Mouse (Mus musculus): ENCODE measurements around the gene Igsf11. TPM values are rescaled to one million over a fixed set of nuclear protein-coding genes. Genes with fewer than 3 reads are reported as not detected.

Gene Igsf11
- polyA plus RNA-seq (2015; fragmentation: Nextera tagmentation; extraction: Ambion mirVana): 2.8 and 3.2 TPM in 2 replicates

DNA sequence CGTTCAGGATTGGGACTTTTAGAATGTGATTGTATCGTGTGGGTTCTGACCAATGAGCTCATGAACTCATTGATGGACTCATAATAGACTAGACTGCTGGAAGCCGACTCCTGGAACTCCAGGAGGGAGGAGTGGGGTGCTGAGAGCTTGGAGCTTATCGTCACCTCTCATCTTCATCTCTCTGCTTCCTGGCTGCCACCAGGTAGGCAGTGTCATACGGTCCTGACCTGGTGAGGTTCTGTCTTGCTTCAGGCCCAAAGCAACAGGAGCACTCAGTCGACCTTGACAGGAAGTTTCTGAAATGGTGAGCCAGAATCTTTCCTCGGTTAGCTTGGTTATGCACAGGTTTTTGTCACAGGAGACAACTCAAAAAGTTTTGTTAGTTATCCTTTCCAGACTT is at the start of gene Igsf11:
TSS of gene Igsf11 (plus strand) at position 301 of the 400 bp plus-strand sequence.
- WGBS: 82% methylated on average over 7 of the region's 7 CpGs
- ATAC-seq: no peak
- no peak within 1 kb of the TSS for H3K27ac ChIP-seq (ENCODE audit: low read length)

DNA sequence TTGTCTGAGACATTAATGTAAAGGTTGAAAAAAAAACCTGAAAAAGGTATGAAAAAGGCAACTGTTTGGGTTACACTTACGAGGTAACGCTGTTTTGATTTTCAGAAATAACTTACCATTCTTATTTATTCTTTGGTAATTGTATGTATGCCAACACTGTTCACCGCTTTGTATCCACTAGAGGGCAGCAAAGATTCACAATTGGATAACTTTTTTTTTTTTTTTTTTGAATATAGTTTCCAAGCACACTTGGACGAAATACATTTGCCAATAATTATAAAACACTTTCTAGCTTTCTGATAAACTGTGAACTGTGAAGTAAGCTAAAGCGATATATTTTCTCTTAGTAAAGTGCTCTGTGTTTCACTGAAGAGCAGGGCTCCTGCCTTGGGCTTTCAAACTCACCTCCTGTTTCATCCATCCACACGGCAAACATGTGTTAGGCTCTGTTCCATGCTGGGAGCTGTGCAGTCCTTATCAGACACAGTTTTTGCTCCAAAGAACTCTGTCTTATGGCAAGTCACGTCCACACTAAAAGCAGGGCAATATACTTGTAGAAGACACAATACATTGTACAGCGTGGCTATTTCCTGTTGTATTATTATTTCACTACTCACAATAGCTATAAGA is 34.2 kb upstream of the Igsf11 start:
- no peak for ATAC-seq

More for the DNA sequence above, at the start of gene Igsf11:
- H3K9me3 ChIP-seq (ENCODE audit: control insufficient read depth, low read length): no peaks in the 10 kb centered on the region
- no peaks in the 10 kb centered on the region for H3K27me3 ChIP-seq (replicated peaks; ENCODE audit: control insufficient read depth, insufficient read depth, low read length)
- H3K4me3 ChIP-seq (replicated peaks; ENCODE audit: low read length): no peak within 1 kb of the TSS
- no peak within 1 kb of the TSS for H3K4me2 ChIP-seq (ENCODE audit: low read length)
- no peaks in the 10 kb centered on the region for H3K4me1 ChIP-seq (replicated peaks; ENCODE audit: control insufficient read depth, insufficient read depth, low read length)
- no peaks in the 10 kb centered on the region for H3K36me3 ChIP-seq (ENCODE audit: control insufficient read depth, insufficient read depth)
- no peak within 1 kb of the TSS for H3K9ac ChIP-seq (replicated peaks; ENCODE audit: low read depth, low read length)

DNA sequence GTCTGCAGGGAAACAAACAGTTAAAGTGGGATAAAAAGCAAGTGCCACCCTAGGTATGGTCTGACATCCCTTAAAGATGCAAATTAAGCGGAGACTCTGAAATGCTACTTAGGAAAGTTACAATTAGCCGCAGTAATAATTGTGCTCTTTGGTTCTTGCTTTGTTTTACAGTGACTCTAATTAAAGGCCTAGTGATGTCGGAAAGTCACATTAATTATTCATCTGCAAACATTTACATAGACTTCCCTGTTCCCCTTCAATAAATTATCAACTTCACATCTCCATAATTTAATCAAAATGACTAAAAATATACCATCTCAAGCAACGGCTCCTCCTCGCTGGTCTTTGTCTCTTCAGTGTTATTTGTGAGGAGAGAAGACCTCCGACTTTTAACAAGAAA is 31.9 kb upstream of the Igsf11 start:
- Histone ChIP-seq H3K9me3 (ENCODE audit: control insufficient read depth, low read length) (no peaks in the 10 kb centered on the region), H3K4me3 (replicated peaks; ENCODE audit: low read length) (no peak overlapping the region), H3K27me3 (replicated peaks; ENCODE audit: control insufficient read depth, insufficient read depth, low read length) (no peaks in the 10 kb centered on the region), H3K27ac (ENCODE audit: low read length) (no peak overlapping the region), H3K4me1 (replicated peaks; ENCODE audit: control insufficient read depth, insufficient read depth, low read length) (peaks cover 4% of the 10 kb centered on the region), H3K9ac (replicated peaks; ENCODE audit: low read depth, low read length) (no peak overlapping the region), H3K4me2 (ENCODE audit: low read length) (no peak overlapping the region), H3K36me3 (ENCODE audit: control insufficient read depth, insufficient read depth) (no peaks in the 10 kb centered on the region)
- 29% methylated on average over 6 of the region's 6 CpGs for WGBS
- peak; percentile 71 for ATAC-seq

More for the DNA sequence above, 34.2 kb upstream of the Igsf11 start:
- Histone ChIP-seq H3K4me3 (replicated peaks; ENCODE audit: low read length) (no peak overlapping the region), H3K4me2 (ENCODE audit: low read length) (no peak overlapping the region; the same call in 1 of the 2 replicates), H3K27ac (ENCODE audit: low read length) (no peak overlapping the region), H3K36me3 (ENCODE audit: control insufficient read depth, insufficient read depth) (no peaks in the 10 kb centered on the region), H3K9ac (replicated peaks; ENCODE audit: low read depth, low read length) (no peak overlapping the region), H3K27me3 (replicated peaks; ENCODE audit: control insufficient read depth, insufficient read depth, low read length) (no peaks in the 10 kb centered on the region), H3K4me1 (replicated peaks; ENCODE audit: control insufficient read depth, insufficient read depth, low read length) (peaks cover 4% of the 10 kb centered on the region), H3K9me3 (ENCODE audit: control insufficient read depth, low read length) (no peaks in the 10 kb centered on the region)
- 28% methylated on average over 8 of the region's 8 CpGs for WGBS

DNA sequence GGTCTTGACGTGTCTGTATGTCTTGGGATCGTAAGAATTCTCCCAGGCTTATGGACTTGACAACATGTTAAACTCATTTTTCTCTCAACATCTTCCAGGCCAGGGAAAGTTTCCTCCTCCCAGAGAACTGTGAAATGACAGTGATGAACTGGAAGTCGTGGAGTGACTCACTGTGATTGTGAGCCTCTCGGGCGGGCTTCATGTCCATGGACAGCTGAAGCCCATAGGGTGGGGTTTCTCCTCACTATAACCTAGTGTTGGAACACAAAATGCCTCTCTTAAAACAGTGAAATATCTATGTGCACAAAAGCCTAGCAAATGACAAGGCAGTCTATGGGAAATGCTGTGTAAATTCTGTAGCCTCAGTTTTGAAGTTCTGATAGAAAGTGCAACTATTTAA is 28.1 kb upstream of the Igsf11 start:
- H3K4me1 ChIP-seq (replicated peaks; ENCODE audit: control insufficient read depth, insufficient read depth, low read length): no peaks in the 10 kb centered on the region
- WGBS: 92% methylated on average over 5 of the region's 5 CpGs
- no peak overlapping the region for H3K4me3 ChIP-seq (replicated peaks; ENCODE audit: low read length)
- no peak overlapping the region for H3K27ac ChIP-seq (ENCODE audit: low read length)
- no peaks in the 10 kb centered on the region for H3K27me3 ChIP-seq (replicated peaks; ENCODE audit: control insufficient read depth, insufficient read depth, low read length)
- no peak overlapping the region for H3K9ac ChIP-seq (replicated peaks; ENCODE audit: low read depth, low read length)
- H3K9me3 ChIP-seq (ENCODE audit: control insufficient read depth, low read length): no peaks in the 10 kb centered on the region
- no peak overlapping the region for H3K4me2 ChIP-seq (ENCODE audit: low read length)
- no peaks in the 10 kb centered on the region for H3K36me3 ChIP-seq (ENCODE audit: control insufficient read depth, insufficient read depth)
- no peak for ATAC-seq

DNA sequence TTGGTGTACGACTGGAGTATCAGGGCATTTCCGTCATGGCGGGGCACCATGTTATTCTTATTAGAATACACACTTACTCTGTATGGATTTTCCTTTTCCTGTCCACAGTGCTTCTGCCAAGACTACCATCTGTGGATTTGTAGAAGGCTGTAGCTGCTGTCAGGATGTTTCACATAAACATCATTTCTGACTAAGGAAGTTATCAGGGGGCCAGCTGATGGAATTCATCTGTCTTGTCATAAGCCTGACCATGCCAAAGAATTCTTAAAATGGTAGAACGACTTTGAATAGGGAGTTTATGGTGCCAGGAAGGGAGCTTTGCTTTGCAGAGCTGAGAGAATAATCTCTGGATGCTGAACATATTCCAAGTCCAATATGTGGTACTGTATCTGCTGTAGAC is 19.2 kb upstream of the Igsf11 start:
- H3K4me3 ChIP-seq (replicated peaks; ENCODE audit: low read length): no peak overlapping the region
- H3K4me2 ChIP-seq (ENCODE audit: low read length): no peak overlapping the region
- no peaks in the 10 kb centered on the region for H3K36me3 ChIP-seq (ENCODE audit: control insufficient read depth, insufficient read depth)
- H3K27ac ChIP-seq (ENCODE audit: low read length): no peak overlapping the region
- no peaks in the 10 kb centered on the region for H3K9me3 ChIP-seq (ENCODE audit: control insufficient read depth, low read length)
- 76% methylated on average over 4 of the region's 4 CpGs for WGBS
- H3K9ac ChIP-seq (replicated peaks; ENCODE audit: low read depth, low read length): no peak overlapping the region
- no peaks in the 10 kb centered on the region for H3K27me3 ChIP-seq (replicated peaks; ENCODE audit: control insufficient read depth, insufficient read depth, low read length)
- H3K4me1 ChIP-seq (replicated peaks; ENCODE audit: control insufficient read depth, insufficient read depth, low read length): no peaks in the 10 kb centered on the region
- ATAC-seq: no peak

DNA sequence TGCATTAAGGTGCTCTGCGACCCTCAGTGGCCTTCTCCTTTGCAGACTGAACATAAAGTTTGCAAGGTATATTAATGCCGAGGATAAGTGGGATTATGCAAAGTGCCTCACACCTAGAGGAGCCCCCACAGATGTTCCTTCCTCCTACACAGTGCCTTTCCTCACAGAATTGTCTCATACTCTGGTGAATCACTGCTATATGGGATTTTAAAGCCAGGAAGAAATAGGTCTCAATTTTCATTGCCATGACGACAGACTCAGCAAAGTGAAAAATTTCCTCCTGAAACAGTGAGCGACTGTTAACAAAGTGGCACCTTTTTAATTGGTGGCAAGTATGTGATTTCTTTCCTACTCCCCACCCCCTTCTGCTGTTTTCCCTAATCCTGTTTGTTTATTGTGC is 18.0 kb upstream of the Igsf11 start:
- 24% methylated on average over 4 of the region's 4 CpGs for WGBS
- peak; percentile 74 for ATAC-seq
- no peaks in the 10 kb centered on the region for H3K27me3 ChIP-seq (replicated peaks; ENCODE audit: control insufficient read depth, insufficient read depth, low read length)

DNA sequence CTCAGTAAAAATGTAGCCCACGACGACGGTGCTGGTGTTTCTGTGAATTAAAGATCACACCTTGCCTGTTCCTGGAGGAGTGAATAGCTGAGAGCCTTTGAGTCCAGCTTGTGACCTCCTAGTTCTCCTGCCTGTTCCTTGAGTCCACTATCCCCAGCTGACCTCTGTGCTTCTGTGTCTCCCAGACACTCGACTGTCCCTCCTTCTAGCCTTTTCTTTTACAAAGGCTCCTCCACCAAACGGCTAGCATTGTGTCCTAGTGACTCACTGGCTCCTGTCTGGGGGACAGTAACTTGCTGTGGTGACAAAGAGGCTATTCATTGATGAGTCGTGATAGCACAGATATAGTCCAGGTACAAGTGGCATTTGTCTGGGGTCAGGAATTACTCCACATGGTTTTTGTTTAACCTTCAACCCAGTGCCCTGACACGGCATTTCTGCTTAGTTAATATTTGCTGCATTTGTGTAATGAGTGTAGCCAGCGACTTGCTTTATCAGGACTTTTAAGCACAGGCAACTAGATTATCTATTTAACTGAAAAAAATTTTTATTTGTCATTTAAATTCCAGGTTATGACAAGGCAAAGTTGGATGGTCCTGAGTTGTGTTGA is 6.5 kb downstream of the Igsf11 start:
- 0 out of 2 replicates have a peak, but pooled peaks cover 2% of the 10 kb centered on the region for H3K4me1 ChIP-seq (replicated peaks; ENCODE audit: control insufficient read depth, insufficient read depth, low read length)
- no peak for ATAC-seq
- H3K36me3 ChIP-seq (ENCODE audit: control insufficient read depth, insufficient read depth): no peaks in the 10 kb centered on the region
- H3K4me3 ChIP-seq (replicated peaks; ENCODE audit: low read length): no peak overlapping the region
- H3K4me2 ChIP-seq (ENCODE audit: low read length): no peak overlapping the region
- H3K27me3 ChIP-seq (replicated peaks; ENCODE audit: control insufficient read depth, insufficient read depth, low read length): 0 out of 2 replicates have a peak, but pooled peaks cover 4% of the 10 kb centered on the region
- 51% methylated on average over 8 of the region's 8 CpGs for WGBS
- no peaks in the 10 kb centered on the region for H3K9me3 ChIP-seq (ENCODE audit: control insufficient read depth, low read length)
- no peak overlapping the region for H3K27ac ChIP-seq (ENCODE audit: low read length)
- H3K9ac ChIP-seq (replicated peaks; ENCODE audit: low read depth, low read length): no peak overlapping the region

More for the DNA sequence above, 18.0 kb upstream of the Igsf11 start:
- H3K9me3 ChIP-seq (ENCODE audit: control insufficient read depth, low read length): no peaks in the 10 kb centered on the region
- H3K36me3 ChIP-seq (ENCODE audit: control insufficient read depth, insufficient read depth): no peaks in the 10 kb centered on the region
- no peaks in the 10 kb centered on the region for H3K4me1 ChIP-seq (replicated peaks; ENCODE audit: control insufficient read depth, insufficient read depth, low read length)
- H3K9ac ChIP-seq (replicated peaks; ENCODE audit: low read depth, low read length): no peak overlapping the region
- H3K27ac ChIP-seq (ENCODE audit: low read length): no peak overlapping the region
- no peak overlapping the region for H3K4me2 ChIP-seq (ENCODE audit: low read length)
- no peak overlapping the region for H3K4me3 ChIP-seq (replicated peaks; ENCODE audit: low read length)

DNA sequence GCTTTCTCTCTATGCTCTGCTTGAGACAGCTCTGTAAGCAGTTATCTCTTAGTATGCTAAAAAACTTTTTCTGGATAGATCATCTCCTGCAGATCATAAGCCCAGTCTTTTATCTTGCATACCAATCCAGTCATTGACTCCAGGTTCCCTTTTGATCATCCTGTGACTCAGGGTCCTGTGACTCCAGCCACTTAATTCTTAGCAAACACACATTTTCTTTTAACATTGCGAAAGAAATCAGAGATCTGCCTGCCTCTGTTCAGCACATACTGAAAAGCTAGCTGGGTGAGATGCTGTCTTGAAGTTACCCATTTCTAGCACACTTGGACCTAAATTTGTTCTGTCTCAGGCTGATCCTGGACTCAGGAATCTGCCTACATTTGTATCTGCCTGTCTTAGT is 7.6 kb downstream of the Igsf11 start:
- no peaks in the 10 kb centered on the region for H3K36me3 ChIP-seq (ENCODE audit: control insufficient read depth, insufficient read depth)
- no peak overlapping the region for H3K4me3 ChIP-seq (replicated peaks; ENCODE audit: low read length)
- H3K4me1 ChIP-seq (replicated peaks; ENCODE audit: control insufficient read depth, insufficient read depth, low read length): 0 out of 2 replicates have a peak, but pooled peaks cover 4% of the 10 kb centered on the region
- no peak for ATAC-seq
- no peaks in the 10 kb centered on the region for H3K9me3 ChIP-seq (ENCODE audit: control insufficient read depth, low read length)
- no peak overlapping the region for H3K4me2 ChIP-seq (ENCODE audit: low read length)
- H3K27me3 ChIP-seq (replicated peaks; ENCODE audit: control insufficient read depth, insufficient read depth, low read length): 0 out of 2 replicates have a peak, but pooled peaks cover 4% of the 10 kb centered on the region
- no peak overlapping the region for H3K9ac ChIP-seq (replicated peaks; ENCODE audit: low read depth, low read length)
- 97% methylated on average over 1 of the region's 1 CpGs for WGBS
- H3K27ac ChIP-seq (ENCODE audit: low read length): no peak overlapping the region

DNA sequence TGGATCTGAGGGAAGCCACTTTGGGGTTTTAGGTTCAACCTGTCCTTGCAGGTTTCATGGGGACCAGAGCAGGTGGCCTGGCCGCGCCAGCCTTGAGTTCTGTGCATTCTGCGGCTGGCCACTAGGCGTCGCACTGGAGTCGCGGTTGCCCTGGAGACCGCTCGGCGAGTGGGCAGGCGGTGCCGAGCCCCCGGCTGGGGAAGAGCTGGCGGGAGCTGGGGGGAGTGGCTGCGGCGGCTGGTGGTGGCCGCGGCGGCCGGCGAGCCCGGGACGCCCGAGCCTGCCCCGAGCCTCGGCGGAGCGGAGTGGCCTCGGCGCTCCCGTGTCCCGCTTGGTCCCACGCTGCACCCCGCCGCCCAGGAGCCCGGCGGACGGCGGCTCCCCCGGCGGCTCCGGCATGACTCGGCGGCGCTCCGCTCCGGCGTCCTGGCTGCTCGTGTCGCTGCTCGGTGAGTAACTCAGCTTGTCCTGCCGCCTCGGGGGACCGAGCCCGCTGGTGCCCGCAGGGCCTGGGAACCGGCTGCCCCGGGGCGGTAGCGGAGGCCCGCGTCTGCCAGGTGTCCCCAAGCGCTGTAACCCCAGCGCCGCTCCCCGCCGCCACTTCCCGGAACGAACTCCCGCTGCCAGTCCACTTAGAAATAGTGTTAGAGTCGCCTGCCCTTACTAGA is 9.8 kb downstream of the Igsf11 start:
- no peaks in the 10 kb centered on the region for H3K9me3 ChIP-seq (ENCODE audit: control insufficient read depth, low read length)
- H3K9ac ChIP-seq (replicated peaks; ENCODE audit: low read depth, low read length): peak overlapping the region; percentile 76
- peak; percentile 97 for ATAC-seq
- no peaks in the 10 kb centered on the region for H3K36me3 ChIP-seq (ENCODE audit: control insufficient read depth, insufficient read depth)
- H3K4me1 ChIP-seq (replicated peaks; ENCODE audit: control insufficient read depth, insufficient read depth, low read length): peaks cover 16% of the 10 kb centered on the region
- WGBS: 1% methylated on average over 64 of the region's 71 CpGs
- 0 out of 2 replicates have a peak, but pooled peaks cover 4% of the 10 kb centered on the region for H3K27me3 ChIP-seq (replicated peaks; ENCODE audit: control insufficient read depth, insufficient read depth, low read length)
- H3K4me2 ChIP-seq (ENCODE audit: low read length): peak overlapping the region; percentile 81
- H3K27ac ChIP-seq (ENCODE audit: low read length): peak overlapping the region; percentile 72
- H3K4me3 ChIP-seq (replicated peaks; ENCODE audit: low read length): peak overlapping the region; percentile 81

All from forebrain, embryonic 16.5 days (tissue).